Mouse (Mus musculus): ENCODE results near the gene Fbxw4.

DNA sequence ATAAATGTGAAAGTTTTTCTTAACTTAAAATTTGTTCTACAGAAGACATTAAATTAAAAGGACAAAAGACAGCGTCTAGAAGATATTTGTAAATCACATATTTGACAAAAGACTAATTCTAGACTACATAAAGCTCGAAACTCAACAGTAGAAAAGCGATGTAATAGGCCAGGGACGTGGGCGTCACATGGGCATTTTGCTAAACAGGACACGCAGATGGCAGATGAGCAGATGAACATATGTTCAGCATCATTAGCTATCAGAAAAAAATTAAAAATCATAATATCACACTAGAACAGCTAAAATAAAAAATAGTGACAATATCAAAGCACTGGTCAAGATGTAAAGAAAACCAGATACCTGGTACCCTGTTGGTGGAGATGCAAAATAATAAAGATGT, 70.4 kb downstream of the Fbxw4 start:
- TF ChIP-seq CTCF (IDR thresholded peaks at IDR 0.05; ENCODE audit: low read depth) (no peak), EP300 (optimal IDR thresholded peaks at IDR 0.05) (no peak)

Data from stomach, postnatal 0 days (tissue).